Mouse (Mus musculus): ENCODE data around the gene Mpp5.

Mpp5 gene

DNA sequence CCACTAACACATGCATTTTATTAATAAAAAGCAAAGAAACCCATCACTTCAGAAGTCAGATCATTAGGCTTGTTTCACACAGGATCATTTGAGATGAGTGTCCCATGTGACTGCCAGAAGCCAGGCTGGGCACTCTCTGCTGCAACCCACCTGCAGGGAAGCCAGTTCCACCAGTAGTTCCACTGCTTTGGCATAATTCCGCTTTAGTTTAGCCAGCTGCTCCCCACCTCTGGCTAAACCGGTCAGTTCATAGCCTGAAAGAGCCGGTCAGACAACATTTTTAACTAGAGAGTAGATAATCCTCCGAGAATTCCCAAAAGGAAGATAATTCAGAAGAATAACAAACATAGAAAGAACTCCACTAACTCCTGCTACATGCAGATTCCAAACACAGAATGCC, 99.5 kb downstream of the Mpp5 start:
- DNase-seq (ENCODE audit: low spot score in 2 of 2) = no peak

- DNase-seq (ENCODE audit: low spot score in 2 of 2) = peak in 1 of 2 experiments; percentile 7
Measured at GRCm38 (mm10) chr12:78860921-78861495, 112.3 kb downstream of the Mpp5 start.

GRCm38 (mm10) chr12:78861496-78862253, 113.0 kb downstream of the Mpp5 start, which contains the start of the genes Atp6v1d and Eif2s1:
Gene Atp6v1d (minus strand): TSS chr12:78861638.
Gene Eif2s1 (plus strand): TSS chr12:78861819.
- DNase-seq (ENCODE audit: low spot score in 2 of 2) = peak; percentile 89 to 93

DNA sequence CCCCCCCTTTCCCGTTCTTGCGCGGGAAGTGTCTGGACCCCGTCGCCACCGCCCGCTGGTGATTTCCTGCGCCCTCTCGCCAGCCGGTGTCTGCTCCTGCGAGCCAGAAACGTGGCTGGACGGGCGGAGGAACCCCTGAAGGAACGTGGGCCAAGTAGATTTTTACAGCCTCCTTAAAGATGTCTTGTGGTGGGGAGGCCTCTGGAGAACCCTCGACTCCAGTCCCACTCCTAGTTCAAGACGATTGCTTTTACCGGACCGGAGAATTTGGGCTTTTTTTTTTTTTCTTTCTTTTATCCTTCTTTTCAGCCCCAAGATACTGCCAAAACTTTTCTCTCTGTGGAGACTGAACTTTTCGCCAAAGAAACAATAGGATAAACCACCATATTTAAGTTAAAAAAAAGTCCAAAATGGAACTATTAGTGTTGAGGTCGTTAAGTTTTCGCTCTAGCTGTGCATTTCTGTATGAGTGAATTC, 113.6 kb downstream of the Mpp5 start:
- no peak for DNase-seq (ENCODE audit: low spot score in 2 of 2)

GRCm38 (mm10) chr12:78865434-78865833, 116.7 kb downstream of the Mpp5 start:
- peak; percentile 35 to 38 for DNase-seq (ENCODE audit: low spot score in 2 of 2)

DNA sequence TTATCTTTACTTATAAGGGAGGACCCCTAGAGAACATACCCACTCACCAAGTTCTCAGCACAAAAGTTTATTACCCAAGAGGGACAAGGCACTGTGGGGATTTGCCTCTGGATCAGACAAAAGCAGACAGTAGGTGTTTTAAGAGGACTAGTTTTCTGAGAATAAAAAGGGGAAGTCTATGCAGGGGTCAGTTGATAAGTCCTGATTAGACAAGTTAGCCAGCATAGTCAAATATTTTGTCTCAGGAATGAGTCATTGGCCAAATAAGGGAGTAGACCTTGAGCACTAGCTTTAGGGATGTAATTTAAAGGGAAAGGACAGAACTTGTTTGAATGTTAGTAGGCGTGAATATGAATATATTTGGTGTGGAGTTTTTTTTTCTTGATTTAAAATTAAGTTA, 119.4 kb downstream of the Mpp5 start:
- DNase-seq (ENCODE audit: low spot score in 2 of 2) = no peak

- DNase-seq (ENCODE audit: low spot score in 2 of 2) = no peak
Measured at GRCm38 (mm10) chr12:78874581-78874980, 125.9 kb downstream of the Mpp5 start.

DNA sequence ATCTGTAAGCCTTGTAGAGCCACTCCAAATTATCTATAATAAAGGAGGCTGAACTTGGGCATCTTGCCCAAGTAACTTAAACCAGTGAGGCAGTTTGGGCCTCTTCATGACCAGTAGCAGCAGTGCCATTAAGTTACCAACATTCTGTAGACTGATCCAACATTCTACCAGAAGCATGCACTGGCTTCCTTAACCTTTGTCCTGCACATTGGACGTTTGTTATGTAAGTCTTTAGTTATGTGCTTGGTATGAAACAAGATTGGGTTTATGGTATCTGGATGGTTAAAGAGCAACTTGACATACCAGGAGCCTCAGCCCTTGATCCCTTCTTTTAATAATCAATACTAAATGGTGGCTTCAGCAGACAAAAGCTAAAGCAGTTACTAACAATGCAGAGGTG, 141.4 kb downstream of the Mpp5 start:
- no peak for DNase-seq (ENCODE audit: low spot score in 2 of 2)

Measured in spleen, postnatal 14 days (tissue).